Mouse (Mus musculus): ENCODE results near the gene Lpcat3.
"Not testable (repeated sequence)": the region's sequence is repeated elsewhere in the genome, so short reads cannot be mapped to it uniquely, and the experiment has no call there.

The Lpcat3 gene

DNA sequence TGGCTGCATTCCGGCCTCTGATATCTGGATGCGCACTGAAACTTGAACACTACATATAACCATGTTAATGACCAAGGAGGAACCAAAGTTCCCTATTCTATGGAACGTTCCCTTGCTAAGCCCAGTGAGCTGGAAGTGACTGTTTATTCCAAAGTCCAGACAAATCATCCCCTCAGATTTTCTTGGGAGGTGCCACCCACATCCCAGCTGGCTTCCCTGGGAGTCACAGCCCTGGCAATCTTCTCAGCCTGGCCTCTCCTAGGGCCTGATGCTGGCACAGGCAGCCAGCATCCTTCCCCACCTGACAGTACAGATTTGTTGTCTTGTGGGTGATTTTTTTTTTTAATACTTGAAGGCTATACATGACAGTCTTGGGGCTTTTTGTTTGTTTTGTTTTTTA lies 16.7 kb downstream of the Lpcat3 start:
- DNase-seq = no peak

DNA sequence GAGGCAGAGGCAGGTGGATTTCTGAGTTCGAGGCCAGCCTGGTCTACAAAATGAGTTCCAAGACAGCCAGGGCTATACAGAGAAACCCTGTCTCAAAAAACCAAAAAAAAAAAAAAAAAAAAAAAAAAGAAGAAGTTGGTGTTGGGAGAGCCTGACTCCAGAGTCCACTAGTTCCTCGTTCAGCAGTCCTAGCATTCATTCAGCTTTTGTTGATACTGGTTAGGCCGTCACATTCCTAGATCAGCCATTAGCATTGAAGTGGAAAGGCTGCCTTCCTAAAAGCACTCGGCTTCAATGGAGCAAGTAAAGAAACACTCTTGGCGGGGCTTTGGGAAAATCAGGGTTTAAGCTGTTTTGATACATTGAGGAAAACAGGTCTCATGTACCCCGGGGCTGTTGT lies 19.5 kb downstream of the Lpcat3 start:
- not testable (repeated sequence) for DNase-seq

DNA sequence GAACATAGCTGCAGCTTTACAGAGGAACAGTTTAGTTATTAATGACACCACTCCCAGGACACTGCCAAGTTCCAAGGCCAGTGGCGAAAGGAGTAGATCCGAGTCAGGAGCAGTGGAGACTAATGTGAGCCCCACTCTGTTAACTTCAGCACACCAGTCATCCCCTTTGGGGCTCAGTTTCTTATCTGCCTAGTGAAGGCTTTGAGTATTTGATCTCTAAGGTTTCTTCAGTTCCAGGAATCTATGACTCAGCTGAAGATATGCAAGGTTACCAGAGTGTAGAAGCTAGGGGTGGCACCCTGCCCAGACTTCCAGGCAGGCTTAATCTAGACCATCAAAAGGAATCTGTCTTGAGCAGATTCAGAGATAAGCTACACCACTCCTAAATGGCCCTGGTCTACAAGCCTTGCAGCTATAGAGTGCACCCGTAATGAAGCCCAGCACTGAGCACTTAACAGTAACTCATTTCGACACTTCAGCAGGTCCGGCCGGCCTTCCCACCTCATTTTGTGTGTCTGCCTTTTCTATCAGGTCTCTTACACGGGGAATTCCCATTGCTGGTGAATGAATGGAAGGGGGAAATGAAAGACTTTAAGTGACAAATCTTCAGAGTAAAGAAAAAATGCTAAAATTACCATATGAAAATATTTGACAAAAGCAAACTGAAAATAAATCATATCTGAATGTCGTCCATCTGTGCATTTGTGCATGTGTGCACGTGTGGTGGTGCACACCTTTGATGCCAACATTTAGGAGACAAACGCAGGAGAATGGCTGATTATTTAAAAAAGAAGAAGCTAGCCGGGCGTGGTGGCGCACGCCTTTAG lies 21.0 kb downstream of the Lpcat3 start:
- DNase-seq = no peak

DNA sequence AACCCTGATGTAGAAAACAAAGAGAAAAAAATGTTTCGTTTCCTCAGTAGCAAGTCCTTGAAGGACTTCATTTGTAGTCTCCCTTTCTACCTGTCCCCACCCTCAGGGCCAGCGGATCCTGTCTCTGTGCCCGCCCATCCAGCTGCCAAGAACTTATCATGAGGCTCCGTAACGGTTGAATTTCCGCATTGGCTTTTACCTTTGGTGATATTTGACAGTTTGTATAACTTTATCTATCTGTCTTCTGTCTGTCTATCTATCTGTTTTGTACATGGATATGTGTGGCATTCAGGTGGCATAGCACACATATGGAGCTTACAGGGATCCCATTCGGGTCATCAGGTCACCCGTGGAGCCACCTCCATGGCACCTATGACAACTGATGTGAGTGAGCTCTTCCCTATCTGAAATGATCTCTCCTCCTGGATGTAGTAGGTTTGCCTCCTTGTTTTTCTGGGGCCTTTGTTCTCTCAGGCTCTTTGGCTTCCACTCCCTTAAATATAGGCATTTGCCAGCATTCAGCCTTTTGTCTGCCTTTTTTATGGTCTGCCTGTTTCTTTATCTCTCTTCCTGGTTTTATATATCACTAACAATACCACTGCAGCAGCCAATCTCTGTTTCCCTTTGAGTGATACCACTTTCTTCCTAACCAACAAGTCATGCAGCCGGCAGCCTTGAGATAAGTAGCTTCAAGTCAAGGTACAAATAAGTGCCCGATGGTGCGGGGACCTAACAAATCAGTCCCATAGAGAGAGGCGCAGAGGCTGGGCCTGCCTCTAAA lies 23.0 kb downstream of the Lpcat3 start:
- DNase-seq = no peak

DNA sequence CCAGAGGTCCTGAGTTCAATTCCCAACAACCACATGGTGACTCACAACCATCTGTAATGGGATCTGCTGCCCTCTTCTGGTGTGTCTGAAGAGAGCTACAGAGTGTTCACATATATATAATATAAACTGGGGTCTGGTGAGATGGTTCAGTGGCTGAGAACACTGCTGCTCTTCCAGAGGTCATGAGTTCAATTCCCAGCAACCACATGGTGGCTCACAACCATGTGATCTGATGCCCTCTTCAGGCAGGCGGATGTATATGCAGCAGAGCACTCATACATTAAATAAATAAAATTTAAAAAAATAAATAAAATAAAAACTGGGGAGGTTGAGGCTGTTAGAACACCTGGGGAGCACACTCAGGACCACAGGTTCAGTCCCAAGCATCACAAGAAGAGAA lies 23.8 kb downstream of the Lpcat3 start:
- not testable (repeated sequence) for DNase-seq

DNA sequence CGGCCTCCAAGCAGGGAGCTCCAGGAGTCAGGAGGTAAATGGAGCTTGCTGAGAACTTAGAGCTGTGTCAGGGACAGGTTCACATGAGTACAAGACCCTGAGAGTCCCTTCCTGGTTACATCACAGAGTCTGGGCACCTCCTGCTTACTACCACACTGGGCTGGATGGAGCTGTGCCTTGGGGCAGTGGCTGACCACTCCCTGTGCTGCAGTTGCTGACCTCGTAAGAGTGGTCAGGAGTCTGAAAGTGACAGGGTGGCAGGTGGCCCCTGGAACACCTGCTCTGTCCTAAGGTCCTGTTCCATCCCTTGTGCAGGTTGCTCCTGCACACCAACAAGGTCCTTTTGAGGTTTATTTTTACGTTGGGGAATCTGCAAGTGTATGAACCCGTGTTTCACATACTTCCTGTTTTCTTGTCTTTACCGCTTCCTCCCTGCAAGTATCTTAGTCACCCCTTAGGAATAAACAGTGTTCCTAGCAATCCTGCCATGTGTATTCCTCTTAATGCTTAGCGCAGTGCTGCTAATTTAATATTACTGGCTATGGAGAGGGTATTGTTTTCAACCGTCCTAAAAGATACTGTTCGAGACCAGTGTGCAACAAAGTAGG lies 25.4 kb downstream of the Lpcat3 start:
- DNase-seq = no peak

DNA sequence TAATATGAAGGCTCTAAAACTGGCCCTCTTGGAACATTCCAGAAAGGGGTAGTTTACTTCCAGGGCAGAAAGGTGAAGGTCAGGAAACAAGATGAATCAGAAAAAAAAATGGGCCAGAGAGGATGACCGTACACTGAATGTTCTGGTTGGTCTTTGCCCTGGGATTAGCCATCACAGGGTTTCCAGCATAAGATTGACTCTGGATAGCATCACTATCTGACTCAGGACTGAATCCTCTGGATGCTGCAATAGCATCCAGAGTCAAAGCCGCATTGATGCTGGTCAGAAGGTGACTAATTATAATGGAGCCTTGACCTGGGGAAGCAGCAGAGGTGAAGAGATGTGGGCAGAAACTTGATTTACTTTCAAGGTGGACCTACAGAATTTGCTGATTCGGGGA lies 26.2 kb downstream of the Lpcat3 start:
- DNase-seq = no peak

DNA sequence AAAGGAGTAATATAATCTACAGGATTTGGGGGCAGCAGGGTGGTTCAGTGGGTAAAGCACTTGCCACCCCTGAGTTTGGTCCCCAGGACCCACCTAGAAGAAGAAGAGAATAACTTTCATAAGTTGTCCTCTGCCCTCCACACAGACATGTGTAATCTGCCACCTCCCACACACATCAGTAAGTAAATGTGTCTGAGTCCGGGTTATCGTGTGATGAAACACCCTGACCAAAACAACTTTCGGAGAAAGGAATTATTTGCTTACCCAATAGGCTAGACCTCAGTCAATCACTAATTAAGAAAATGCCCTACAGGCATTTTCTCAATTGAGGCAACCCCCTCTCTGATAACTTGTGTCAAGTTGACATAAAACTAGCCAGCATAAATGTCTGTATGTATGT lies 27.7 kb downstream of the Lpcat3 start:
- no peak for DNase-seq

DNA sequence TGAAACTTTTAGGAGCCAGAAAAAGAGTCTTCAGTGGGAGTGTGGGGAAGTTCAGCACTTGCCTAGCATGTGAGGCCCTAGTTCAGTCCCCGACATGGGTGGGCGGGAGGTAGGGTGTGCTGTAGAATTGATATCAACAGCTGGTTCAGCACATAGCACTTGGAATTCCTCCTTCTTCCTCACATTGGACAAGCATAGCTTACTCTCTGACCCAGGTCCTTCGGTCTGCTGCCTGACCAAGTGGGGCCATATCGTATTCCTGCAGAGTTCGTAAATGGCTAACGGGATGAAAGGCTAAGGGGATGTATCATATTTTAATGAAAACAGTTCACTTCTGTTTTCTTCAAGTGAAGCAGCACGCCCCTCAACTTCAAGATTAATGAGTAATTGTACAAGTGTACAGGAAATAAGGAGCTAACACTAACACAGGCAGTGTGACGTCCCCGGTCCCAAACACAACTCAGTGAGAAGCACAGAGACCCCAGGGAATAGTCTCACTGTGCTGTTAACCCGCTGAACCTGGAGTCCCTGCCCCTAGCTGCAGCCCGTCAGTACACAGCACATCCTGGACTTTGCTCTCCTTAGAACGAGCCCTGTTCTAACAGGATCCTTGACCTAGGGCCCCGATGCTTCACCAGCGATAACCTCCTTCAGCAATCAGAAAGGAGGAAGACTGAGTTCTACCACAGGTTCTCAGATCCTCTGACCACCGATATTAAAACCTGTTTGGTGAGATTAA lies 30.6 kb downstream of the Lpcat3 start:
- DNase-seq = no peak

DNA sequence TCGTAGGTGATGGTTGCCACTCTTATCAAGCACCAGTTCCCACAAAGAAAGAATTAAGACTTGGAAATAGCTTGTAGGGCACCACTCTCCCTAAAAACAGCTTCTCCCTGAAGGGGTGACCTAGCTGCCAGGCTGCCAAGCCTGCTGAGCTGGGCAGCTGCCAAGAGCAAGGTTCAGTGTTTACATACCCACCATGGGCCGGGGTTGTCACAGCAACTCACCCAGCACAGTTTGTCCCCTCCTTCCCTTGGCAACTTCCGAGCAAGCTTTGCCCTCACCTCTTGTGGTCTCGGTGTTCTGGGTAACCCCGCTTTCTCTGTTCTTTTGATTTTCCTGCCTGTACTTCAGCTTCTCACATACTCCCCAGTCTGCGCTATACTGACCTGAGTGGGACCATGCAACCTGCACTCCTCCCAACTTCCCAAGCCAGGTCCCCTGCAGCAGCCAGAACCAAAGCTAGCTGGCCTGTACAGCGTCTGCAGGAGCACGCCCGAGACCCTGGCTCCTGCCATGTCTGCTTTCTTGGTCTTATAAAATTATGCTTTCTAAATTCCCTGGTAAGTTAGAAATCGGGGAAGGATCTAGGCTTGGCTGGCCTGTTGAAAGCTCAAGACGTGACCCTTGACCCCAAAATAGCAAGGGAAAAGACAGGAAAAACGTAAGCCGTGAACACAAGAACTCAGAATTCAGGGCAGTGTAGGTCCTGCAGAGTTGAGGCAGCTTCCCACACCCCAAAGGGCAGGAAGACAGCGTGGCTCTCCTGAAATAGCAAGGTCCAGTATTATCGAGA lies 31.5 kb downstream of the Lpcat3 start:
- peak; percentile 98 for DNase-seq

DNA sequence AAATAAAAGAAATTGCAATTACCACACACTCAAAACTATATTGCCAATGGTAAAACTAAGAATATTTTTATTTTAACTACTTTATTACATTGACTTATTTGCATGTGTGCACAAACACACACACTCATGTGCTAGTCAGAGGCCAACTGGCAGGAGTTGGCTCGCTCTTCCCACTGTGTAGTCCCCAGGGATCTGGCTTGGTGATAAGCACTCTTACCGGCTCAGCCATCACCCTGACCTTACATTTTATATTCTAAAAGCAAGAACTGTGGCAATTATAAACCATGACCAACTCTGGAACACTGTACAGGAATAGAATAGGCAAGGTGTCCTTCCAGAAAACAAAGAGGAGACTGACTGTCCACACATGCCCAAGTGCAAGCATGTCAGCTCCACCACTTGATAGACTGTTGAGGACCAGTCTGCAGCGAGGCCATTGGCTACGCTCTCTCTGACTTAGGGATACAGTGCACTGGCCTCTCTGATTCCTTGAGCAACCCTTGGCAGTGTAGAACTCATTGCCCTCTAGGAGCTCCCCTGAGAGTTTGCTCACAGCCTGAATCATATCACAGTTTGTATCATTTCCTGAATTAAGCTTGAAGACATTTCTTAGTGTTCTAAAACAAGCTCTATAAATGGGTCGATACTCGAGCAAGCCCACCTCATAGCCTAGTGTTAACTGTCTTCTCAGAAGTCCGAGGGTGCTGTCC lies 33.8 kb downstream of the Lpcat3 start:
- no peak for DNase-seq

DNA sequence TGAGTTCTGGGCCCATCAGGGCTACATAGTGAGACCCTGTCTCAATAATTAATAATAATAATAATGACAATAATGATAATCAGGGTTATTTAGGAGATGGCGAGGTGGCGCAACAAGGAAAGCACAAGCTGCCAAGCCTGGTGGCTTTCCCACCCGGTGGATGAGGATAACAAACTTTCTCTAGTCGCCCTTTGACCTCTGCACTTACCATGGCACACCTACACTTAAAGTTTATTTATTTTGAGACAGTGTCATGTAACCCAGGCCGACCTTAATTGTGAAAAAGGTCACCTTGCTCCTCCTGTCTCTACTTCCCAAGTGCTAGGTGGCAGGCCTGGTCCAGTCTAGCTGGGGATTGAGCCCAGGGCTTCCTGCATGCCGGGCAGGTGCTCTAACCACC lies 35.9 kb downstream of the Lpcat3 start:
- DNase-seq = no peak

DNA sequence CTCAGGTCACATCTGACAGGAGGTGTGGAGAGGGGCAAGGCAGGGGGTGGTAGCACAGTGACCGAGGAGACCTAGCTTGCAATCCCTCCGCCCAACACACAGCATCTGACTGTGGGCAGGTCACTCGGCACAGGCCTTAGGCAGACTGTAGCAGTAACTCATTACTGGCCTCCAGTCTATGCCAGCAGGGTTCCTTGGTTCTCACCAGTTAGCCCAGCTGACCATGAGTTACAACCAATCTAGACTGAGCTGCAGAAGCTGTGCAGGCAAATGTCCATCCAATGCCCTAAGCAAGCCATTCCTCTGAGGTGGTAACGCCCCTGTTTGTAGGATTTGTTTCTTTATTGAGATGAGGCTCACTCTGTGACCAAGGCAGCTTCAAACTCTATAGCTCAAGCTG lies 36.5 kb downstream of the Lpcat3 start:
- no peak for DNase-seq

DNA sequence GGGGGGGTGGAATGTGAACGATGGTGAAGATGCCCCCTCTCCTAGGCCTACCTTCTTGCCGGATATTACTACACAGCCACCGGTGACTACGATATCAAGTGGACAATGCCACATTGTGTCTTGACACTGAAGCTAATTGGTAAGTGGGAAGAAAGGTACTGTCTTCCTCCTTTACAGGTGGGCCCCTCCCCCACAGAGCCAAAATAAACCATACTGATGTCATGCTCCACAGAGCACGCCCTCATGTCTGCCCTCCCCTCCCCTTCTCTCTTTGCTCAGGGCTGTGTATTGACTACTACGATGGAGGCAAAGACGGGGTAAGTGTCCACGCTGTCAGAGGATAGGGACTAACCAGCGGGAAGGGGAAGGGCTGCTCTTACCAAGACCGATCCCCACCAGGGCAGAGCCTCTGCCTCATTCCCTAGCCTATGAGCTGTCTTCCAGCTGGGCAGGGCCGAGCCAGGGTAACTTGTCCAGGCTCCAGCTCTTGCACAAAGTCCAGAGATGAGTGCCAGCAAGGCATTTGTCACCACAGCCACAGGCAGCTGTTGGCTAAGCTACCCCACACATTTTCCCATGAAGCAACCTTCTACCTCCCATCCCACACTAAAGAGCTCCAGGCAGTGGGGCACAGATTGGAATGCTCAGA lies 37.3 kb downstream of the Lpcat3 start:
- peak; percentile 98 for DNase-seq

DNA sequence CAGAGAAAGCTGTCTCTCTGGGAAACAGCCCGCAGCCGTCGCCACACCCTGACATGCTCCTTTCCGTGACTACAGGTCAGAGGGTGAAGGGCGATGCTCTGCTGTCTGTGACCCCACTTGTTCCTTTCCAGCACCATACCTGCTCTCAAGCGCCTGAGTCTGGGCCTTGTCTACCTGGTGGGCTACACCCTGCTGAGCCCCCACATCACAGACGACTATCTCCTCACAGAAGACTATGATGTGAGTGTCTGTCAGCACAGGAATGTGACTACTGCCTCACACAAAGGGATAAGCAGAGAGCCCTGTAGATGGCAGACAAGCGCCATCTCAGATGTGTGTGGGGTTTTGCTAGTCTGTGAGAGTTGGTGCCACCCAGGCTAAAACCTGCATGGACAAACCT lies 38.5 kb downstream of the Lpcat3 start:
- DNase-seq = no peak

DNA sequence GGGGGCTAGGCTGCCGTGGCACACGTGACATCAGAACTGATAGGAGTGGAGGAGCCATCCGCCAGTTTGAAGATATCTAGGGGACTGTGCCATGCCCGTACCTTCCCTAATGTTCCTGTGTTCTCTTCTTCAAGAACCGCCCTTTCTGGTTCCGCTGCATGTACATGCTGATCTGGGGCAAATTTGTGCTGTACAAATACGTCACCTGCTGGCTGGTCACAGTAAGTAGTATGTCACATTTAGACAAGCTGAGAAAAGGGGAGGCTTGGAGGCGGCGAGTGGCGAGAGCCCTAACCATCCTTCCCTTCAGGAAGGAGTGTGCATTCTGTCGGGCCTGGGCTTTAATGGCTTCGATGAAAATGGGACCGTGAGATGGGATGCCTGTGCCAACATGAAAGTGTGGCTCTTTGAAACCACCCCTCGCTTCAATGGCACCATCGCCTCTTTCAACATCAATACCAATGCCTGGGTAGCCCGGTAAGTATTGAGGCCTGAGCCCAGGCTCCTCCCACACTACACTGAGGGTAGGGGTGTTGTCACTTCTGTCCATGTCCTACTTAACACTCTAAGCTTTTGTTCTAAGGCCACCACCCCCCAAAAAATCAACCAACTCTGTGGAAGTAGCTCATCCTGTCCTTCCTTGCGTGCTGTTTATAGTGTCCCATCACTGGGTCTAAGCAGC lies 39.4 kb downstream of the Lpcat3 start:
- DNase-seq = peak; percentile 92

DNA sequence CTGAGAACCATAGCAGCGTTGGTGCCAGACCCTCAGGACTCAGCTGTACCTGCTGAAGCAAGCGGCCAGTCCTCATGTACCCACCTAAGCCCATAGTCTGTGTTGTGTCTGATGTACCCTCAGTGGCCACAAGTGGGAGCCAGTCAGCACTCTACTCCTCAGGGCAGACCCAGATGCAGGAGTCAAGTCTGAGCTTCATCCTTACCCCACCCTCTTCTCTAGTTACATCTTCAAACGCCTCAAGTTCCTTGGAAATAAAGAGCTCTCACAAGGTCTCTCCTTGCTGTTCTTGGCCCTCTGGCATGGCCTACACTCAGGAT lies 39.9 kb downstream of the Lpcat3 start:
- peak; percentile 96 for DNase-seq

DNA sequence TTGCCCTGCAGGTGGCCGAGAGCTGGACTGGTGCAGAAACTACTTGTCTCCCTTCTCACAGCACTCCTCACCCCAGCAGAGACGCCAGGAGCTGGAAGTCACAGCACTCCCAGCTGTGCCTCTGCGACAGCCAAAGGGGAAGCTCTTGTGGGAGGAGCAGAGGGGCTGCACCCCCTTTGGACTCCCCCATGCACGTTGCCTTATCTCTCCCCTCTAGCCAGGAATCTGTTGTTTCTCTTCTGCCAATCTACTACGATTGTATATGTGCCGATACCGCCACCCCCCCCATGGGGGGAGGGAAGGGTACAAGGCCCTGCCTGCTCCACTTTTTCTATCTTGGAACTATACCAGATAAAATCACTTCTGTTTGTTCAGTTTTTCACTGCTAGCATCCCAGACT lies 41.0 kb downstream of the Lpcat3 start:
- DNase-seq = no peak

DNA sequence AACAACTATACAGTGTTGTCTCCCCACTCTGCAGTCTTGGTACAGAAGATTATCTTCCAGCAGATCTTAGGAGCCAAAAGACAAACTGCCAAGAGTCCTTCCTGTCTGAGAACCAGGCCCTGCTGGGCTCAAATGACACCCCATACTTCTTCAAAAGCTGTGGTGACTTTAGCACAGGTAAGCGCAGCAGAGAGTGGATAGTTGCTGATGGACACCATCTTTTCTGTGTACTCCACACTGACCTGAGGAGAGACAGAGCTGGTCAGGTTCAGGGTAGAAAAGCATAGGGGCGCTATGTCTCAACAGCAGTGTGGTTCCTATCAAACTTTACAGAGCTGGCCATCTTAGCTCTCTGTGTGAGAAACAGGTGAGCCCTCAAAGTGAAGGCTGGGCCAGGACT lies 41.6 kb downstream of the Lpcat3 start:
- DNase-seq = no peak

DNA sequence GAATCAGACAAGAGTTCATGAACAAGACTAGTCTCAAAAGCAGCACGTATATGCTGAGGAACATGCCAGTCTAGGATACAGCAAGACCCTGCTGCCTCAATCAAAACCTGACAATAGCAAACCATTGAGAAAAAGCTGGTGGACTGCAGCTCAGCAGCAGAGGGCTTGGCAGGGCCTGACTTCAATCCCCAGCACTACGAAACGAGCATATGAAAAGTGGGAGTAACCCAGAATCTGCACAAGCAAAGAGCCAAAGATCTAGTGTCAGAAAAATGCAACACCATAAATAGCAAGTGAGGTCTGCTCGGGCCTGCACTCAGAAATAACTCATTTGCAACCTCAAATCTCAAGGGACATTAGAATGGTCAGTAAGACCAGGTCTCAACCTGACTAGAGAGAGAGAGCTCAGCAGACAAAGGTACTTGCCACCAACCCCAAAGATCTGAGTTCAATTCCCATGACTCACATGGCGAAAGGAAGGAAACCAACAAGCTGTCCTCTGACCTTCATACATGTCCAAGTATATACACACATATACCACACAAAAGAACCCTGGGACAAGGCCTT lies 43.3 kb downstream of the Lpcat3 start:
- DNase-seq = no peak
